Mouse (Mus musculus) cerebellum, adult (tissue): ENCODE results near the gene Shh.

Experiments
- ATAC-seq: cut with Nextera tagmentation; 2 replicates; pipeline ENCODE4 v1.9.2; 2017; ENCODE audit warnings: mild to moderate bottlenecking, moderate library complexity, mixed read lengths; ENCODE audit not compliant: insufficient number of reproducible peaks, low FRiP score, low TSS enrichment

The Shh gene

DNA sequence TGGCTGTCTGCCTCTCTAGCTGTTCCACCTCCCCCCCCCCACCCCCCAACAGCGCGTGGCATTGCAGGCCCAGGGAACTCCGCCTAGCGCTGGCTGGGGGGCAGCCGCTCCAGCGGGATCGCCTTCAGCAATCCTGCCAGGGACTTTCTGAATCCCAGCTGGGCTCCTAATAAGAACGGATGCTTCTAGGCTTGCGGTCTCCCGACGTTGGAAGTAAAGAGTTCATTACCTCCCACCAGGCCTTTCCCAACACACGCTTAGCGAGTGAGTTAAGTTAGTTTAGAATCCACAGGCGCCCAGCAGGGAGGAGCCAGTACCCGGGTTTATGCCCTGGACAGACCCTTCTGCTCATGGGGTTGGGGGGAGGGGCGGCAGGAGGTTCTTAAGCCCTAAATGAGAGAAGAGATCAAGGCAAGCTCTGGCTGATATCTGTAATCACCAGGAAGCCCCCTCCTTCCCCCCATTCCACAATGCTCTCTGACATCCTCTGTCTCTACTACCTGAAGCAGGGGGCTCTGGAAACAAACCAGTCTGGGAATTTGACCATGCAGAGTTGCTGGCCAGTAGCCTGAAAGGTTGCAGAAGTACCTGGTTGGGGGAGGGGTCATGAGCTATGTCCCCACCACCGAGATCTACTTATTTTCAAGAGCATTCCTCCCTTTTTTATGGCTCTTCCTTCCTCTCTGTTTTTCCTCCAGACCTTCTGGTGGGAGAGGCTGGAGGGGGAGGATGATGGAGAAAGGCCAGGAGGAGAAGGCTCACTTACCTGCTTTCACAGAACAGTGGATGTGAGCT, 6.3 kb downstream of the Shh start:
- ATAC-seq, result no peak

DNA sequence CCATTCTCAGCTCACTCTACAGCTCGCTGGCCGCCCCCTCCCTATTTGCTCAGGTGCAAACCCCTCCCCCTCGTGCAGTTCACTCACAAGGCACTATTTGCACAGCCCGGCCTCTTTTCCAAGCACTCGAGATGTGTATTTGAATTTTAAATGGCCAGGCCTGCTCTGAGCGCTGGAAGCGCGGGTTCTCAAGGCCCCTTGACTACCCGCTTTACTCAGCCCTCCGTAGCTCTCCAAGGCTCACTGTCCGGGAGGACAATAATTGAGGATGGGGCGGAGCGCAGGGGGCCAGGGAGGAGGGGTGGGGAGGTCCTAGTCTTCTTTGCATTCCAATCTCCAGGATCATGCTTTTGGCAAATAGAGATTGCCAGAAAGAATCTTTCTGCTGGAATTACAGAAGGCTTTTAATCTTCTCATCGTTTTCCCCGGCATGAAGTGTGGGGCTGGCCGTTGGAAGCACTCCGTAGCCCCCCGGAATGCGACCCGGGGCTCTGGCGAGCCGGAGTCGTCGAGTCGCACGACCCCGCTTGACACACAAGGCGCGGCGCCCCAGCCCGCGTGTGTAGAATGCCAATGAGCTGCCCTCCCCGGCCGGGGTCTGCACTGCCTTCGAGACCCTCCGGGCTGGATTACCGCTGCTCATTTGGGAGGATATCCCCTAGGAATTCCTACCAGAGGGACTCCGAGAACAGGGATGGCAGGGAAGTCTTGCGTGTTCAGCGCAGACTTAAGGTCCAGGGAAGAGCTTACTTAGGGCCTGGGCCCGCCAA, 7.4 kb downstream of the Shh start:
- no peak for ATAC-seq

GRCm38 (mm10) chr5:28458821-28459240, 8.2 kb downstream of the Shh start:
- no peak for ATAC-seq

GRCm38 (mm10) chr5:28457921-28458641, 9.0 kb downstream of the Shh start:
- no peak for ATAC-seq

- no peak for ATAC-seq
These were observed 10.7 kb downstream of the Shh start for GRCm38 (mm10) chr5:28456366-28456765.

GRCm38 (mm10) chr5:28455721-28456120, 11.3 kb downstream of the Shh start:
- no peak for ATAC-seq

DNA sequence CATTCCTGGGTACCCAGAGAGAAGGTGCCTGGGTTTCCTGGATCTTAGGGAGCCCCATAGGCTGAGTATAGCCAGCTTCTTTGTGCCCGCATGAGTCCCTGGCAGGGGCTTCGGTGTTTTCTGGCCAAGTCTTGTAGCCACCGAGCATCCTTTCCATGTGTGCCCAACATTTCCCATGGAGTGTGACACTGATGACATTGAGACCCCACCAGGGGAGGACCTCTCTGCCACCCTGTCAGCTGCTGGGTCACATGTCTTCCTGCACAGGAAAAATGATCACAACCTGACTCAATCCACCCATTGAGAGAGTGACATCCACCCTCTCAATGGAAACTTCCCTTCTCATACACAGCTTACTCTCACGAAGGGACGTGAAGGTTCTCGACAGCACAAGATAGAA, 12.5 kb downstream of the Shh start:
- ATAC-seq, result no peak

DNA sequence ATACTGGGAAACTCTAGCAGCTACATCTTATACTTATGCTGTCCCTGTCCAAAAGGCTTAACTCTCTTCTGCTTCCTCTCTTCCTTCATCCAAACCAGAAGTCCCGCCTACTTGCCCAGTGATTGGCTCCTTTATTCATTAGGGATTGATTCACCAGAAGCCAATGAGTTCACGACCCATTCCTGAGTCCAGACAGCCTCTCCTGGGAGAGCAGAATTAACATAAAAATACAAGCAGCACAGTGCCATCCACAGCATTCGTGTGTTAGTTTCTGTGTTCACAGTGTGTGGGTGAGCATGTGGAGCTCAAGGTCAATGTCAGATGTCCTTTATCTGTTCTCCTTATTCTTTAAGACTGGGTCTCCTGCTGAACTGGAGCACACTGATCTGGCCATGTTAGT, 13.5 kb downstream of the Shh start:
- no peak for ATAC-seq

GRCm38 (mm10) chr5:28453086-28453485, 14.0 kb downstream of the Shh start:
- no peak for ATAC-seq

GRCm38 (mm10) chr5:28451053-28451638, 15.9 kb downstream of the Shh start:
- ATAC-seq, result 0 out of 2 replicates have a peak, but pooled peaks have one; percentile 40

- ATAC-seq, result no peak
These were observed 16.7 kb downstream of the Shh start for GRCm38 (mm10) chr5:28450126-28450890.

- ATAC-seq, result no peak
These were observed 41.1 kb downstream of the Shh start for GRCm38 (mm10) chr5:28425926-28426325.

GRCm38 (mm10) chr5:28423781-28424180, 43.3 kb downstream of the Shh start:
- ATAC-seq, result no peak

- no peak for ATAC-seq
These were observed 47.3 kb downstream of the Shh start for GRCm38 (mm10) chr5:28419640-28420265.

- no peak for ATAC-seq
These were observed 48.3 kb downstream of the Shh start for GRCm38 (mm10) chr5:28418734-28419133.

DNA sequence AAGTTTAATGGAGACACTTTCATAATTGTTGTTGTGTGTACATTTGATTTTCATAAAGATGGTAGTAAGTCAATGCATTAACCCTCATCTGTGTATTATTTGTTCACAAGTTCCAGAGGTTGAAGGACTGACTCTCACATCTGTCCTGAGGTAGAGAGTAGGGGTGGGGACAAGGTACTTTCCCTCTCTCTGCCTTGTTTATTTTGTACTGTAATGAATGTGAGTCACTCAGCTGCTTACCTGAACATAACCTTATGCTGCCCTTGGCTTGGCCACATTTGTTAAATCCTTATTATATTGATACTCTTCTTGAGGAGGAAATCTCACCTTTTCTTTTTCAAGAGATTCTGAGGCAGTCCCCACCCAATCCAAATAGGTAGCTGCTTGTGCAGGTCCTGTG, 51.0 kb downstream of the Shh start:
- ATAC-seq, result no peak

GRCm38 (mm10) chr5:28414076-28414475, 53.0 kb downstream of the Shh start:
- peak; percentile 51; the same call in 1 of the 2 replicates for ATAC-seq

DNA sequence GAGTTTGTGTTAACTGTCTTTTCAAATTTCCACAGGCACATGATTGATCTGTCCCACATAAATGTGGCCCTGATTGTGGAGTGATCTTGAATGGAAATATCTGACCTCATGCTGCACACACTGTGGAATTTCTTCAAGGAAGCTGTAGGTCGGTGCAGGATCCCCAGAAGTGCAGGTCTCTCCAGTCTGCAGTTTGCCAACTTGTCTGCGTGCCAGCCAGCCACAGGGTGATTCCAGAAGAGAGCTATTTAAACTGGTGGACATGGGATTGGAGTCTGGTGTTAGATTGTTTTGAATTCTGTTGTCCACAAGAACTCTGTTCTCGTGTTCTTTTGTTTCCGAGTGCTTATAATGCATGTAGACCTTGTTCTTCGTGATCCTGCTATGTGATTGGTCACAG, 53.5 kb downstream of the Shh start:
- ATAC-seq, result no peak

- no peak for ATAC-seq
These were observed 54.9 kb downstream of the Shh start for GRCm38 (mm10) chr5:28412006-28412685.
